Mouse (Mus musculus): ENCODE data around the gene Utp4. TPM values are rescaled to one million over a fixed set of nuclear protein-coding genes. Genes with fewer than 3 reads are reported as not detected.

The Utp4 gene
- polyA plus RNA-seq, 1 experiment from 2014 or later = 71.1 TPM

GRCm38 (mm10) chr8:106933506-106934143, 40.2 kb downstream of the Utp4 start:
- Histone ChIP-seq H3K36me3 (no peaks in the 10 kb centered on the region), H3K4me2 (replicated peaks) (no peak overlapping the region), H3K9me3 (no peaks in the 10 kb centered on the region), H3K4me3 (replicated peaks) (no peak overlapping the region), H3K27me3 (replicated peaks) (no peaks in the 10 kb centered on the region), H3K27ac (no peak overlapping the region), H3K9ac (no peak overlapping the region), H3K4me1 (replicated peaks) (peaks cover 22% of the 10 kb centered on the region)
- WGBS = 88% methylated on average over 4 of the region's 4 CpGs
- no peak for ATAC-seq

GRCm38 (mm10) chr8:106934226-106934977, 41.0 kb downstream of the Utp4 start:
- Histone ChIP-seq H3K27me3 (replicated peaks) (no peaks in the 10 kb centered on the region), H3K27ac (no peak overlapping the region), H3K4me3 (replicated peaks) (no peak overlapping the region), H3K4me2 (replicated peaks) (no peak overlapping the region), H3K4me1 (replicated peaks) (peaks cover 19% of the 10 kb centered on the region), H3K9ac (no peak overlapping the region), H3K9me3 (no peaks in the 10 kb centered on the region), H3K36me3 (no peaks in the 10 kb centered on the region)
- 80% methylated on average over 16 of the region's 16 CpGs for WGBS
- no peak for ATAC-seq

GRCm38 (mm10) chr8:106935324-106935869, 42.0 kb downstream of the Utp4 start, which contains the start of gene Sntb2:
Gene Sntb2, plus strand, starts transcription at chr8:106935750.
- Histone ChIP-seq H3K4me1 (replicated peaks) (peaks cover 12% of the 10 kb centered on the region), H3K4me3 (replicated peaks) (peak within 1 kb of the TSS; percentile 78), H3K9ac (peak within 1 kb of the TSS; percentile 94), H3K36me3 (no peaks in the 10 kb centered on the region), H3K27me3 (replicated peaks) (no peaks in the 10 kb centered on the region), H3K9me3 (no peaks in the 10 kb centered on the region), H3K4me2 (replicated peaks) (peak within 1 kb of the TSS; percentile 77), H3K27ac (peak within 1 kb of the TSS; percentile 92)
- under 1% methylated on average over 40 of the region's 41 CpGs for WGBS
- peak; percentile 91 for ATAC-seq

- H3K4me1 ChIP-seq (replicated peaks) = peaks cover 12% of the 10 kb centered on the region
- H3K27me3 ChIP-seq (replicated peaks) = no peaks in the 10 kb centered on the region
- H3K27ac ChIP-seq = peak overlapping the region; percentile 92
- peak overlapping the region; percentile 77 for H3K4me2 ChIP-seq (replicated peaks)
- peak overlapping the region; percentile 94 for H3K9ac ChIP-seq
- no peaks in the 10 kb centered on the region for H3K9me3 ChIP-seq
- ATAC-seq = peak; percentile 73
- H3K4me3 ChIP-seq (replicated peaks) = peak overlapping the region; percentile 78
- H3K36me3 ChIP-seq = no peaks in the 10 kb centered on the region
- under 1% methylated on average over 75 of the region's 76 CpGs for WGBS
Measured at GRCm38 (mm10) chr8:106935899-106936477, 42.6 kb downstream of the Utp4 start.

- ATAC-seq = no peak; the same call in 1 of the 2 replicates
- under 1% methylated on average over 26 of the region's 26 CpGs for WGBS
- peak overlapping the region; percentile 94 for H3K9ac ChIP-seq
- H3K9me3 ChIP-seq = no peaks in the 10 kb centered on the region
- no peaks in the 10 kb centered on the region for H3K36me3 ChIP-seq
- H3K4me2 ChIP-seq (replicated peaks) = peak overlapping the region; percentile 77
- peak overlapping the region; percentile 92 for H3K27ac ChIP-seq
- peak overlapping the region; percentile 78 for H3K4me3 ChIP-seq (replicated peaks)
- H3K27me3 ChIP-seq (replicated peaks) = no peaks in the 10 kb centered on the region
- H3K4me1 ChIP-seq (replicated peaks) = peaks cover 12% of the 10 kb centered on the region
Measured at GRCm38 (mm10) chr8:106936478-106937051, 43.1 kb downstream of the Utp4 start.

- 24% methylated on average over 14 of the region's 14 CpGs for WGBS
- Histone ChIP-seq H3K9ac (peak overlapping the region; percentile 94; the same call in 1 of the 2 replicates), H3K9me3 (no peaks in the 10 kb centered on the region), H3K27ac (no peak overlapping the region), H3K4me1 (replicated peaks) (peaks cover 11% of the 10 kb centered on the region), H3K36me3 (no peaks in the 10 kb centered on the region), H3K4me2 (replicated peaks) (peak overlapping the region; percentile 77), H3K4me3 (replicated peaks) (peak overlapping the region; percentile 78), H3K27me3 (replicated peaks) (no peaks in the 10 kb centered on the region)
- ATAC-seq = no peak
Measured at GRCm38 (mm10) chr8:106937081-106937800, 43.8 kb downstream of the Utp4 start.

GRCm38 (mm10) chr8:106941806-106942205, 48.4 kb downstream of the Utp4 start:
- H3K9me3 ChIP-seq = no peaks in the 10 kb centered on the region
- no peak overlapping the region for H3K9ac ChIP-seq
- no peak overlapping the region for H3K4me3 ChIP-seq (replicated peaks)
- H3K4me1 ChIP-seq (replicated peaks) = peaks cover 9% of the 10 kb centered on the region; the same call in 1 of the 2 replicates
- WGBS = 97% methylated on average over 3 of the region's 3 CpGs
- ATAC-seq = no peak
- no peak overlapping the region for H3K4me2 ChIP-seq (replicated peaks)
- no peaks in the 10 kb centered on the region for H3K27me3 ChIP-seq (replicated peaks)
- H3K36me3 ChIP-seq = no peaks in the 10 kb centered on the region
- no peak overlapping the region for H3K27ac ChIP-seq

- H3K4me3 ChIP-seq (replicated peaks) = no peak overlapping the region
- 86% methylated on average over 3 of the region's 3 CpGs for WGBS
- no peak overlapping the region for H3K4me2 ChIP-seq (replicated peaks)
- H3K9me3 ChIP-seq = no peaks in the 10 kb centered on the region
- no peaks in the 10 kb centered on the region for H3K36me3 ChIP-seq
- H3K27ac ChIP-seq = no peak overlapping the region
- no peaks in the 10 kb centered on the region for H3K27me3 ChIP-seq (replicated peaks)
- H3K9ac ChIP-seq = no peak overlapping the region
- H3K4me1 ChIP-seq (replicated peaks) = 0 out of 2 replicates have a peak, but pooled peaks cover 5% of the 10 kb centered on the region
- no peak for ATAC-seq
Measured at GRCm38 (mm10) chr8:106943874-106944418, 50.5 kb downstream of the Utp4 start.

- no peak overlapping the region for H3K9ac ChIP-seq
- ATAC-seq = no peak
- 62% methylated on average over 3 of the region's 3 CpGs for WGBS
Measured at GRCm38 (mm10) chr8:106944756-106945155, 51.3 kb downstream of the Utp4 start.

GRCm38 (mm10) chr8:106948678-106949243, 55.3 kb downstream of the Utp4 start:
- no peak for ATAC-seq
- no peak overlapping the region for H3K27ac ChIP-seq
- WGBS = 85% methylated on average over 3 of the region's 3 CpGs

More at GRCm38 (mm10) chr8:106944756-106945155, 51.3 kb downstream of the Utp4 start:
- Histone ChIP-seq H3K4me2 (replicated peaks) (no peak overlapping the region), H3K4me3 (replicated peaks) (no peak overlapping the region), H3K36me3 (no peaks in the 10 kb centered on the region), H3K27me3 (replicated peaks) (no peaks in the 10 kb centered on the region), H3K9me3 (no peaks in the 10 kb centered on the region), H3K4me1 (replicated peaks) (0 out of 2 replicates have a peak, but pooled peaks cover 5% of the 10 kb centered on the region), H3K27ac (no peak overlapping the region)

GRCm38 (mm10) chr8:106951707-106952106, 58.3 kb downstream of the Utp4 start:
- no peaks in the 10 kb centered on the region for H3K27me3 ChIP-seq (replicated peaks)
- H3K4me3 ChIP-seq (replicated peaks) = no peak overlapping the region
- WGBS = 55% methylated on average over 4 of the region's 4 CpGs
- no peak overlapping the region for H3K4me2 ChIP-seq (replicated peaks)
- H3K9me3 ChIP-seq = no peaks in the 10 kb centered on the region
- ATAC-seq = no peak
- no peaks in the 10 kb centered on the region for H3K4me1 ChIP-seq (replicated peaks)
- H3K9ac ChIP-seq = no peak overlapping the region
- no peak overlapping the region for H3K27ac ChIP-seq
- no peaks in the 10 kb centered on the region for H3K36me3 ChIP-seq

More at GRCm38 (mm10) chr8:106948678-106949243, 55.3 kb downstream of the Utp4 start:
- Histone ChIP-seq H3K4me2 (replicated peaks) (no peak overlapping the region), H3K9me3 (no peaks in the 10 kb centered on the region), H3K27me3 (replicated peaks) (no peaks in the 10 kb centered on the region), H3K9ac (no peak overlapping the region), H3K36me3 (no peaks in the 10 kb centered on the region), H3K4me1 (replicated peaks) (0 out of 2 replicates have a peak, but pooled peaks cover 4% of the 10 kb centered on the region), H3K4me3 (replicated peaks) (no peak overlapping the region)

Measured in intestine, embryonic 15.5 days (tissue).